Mouse (Mus musculus) embryonic fibroblast, embryonic 13.5 days (primary cell): ENCODE results near the gene Hmx1.

Experiments
- CTCF ChIP-seq: IDR thresholded peaks from 2 replicates; pipeline ENCODE4 v1.5.1; 2011; ENCODE audit warnings: mild to moderate bottlenecking, control low read depth, low read length, moderate library complexity, borderline replicate concordance; ENCODE audit not compliant: insufficient read depth
- POLR2A ChIP-seq: IDR thresholded peaks from 2 replicates; pipeline ENCODE4 v1.6.1; 2011; ENCODE audit warnings: low read depth, mild to moderate bottlenecking, control low read depth, low read length, moderate library complexity

GRCm38 (mm10) chr5:35421622-35422021 is 32.7 kb downstream of the Hmx1 start:
- no peak for TF ChIP-seq CTCF
- no peak for TF ChIP-seq POLR2A
